In the genomic region with DNA sequence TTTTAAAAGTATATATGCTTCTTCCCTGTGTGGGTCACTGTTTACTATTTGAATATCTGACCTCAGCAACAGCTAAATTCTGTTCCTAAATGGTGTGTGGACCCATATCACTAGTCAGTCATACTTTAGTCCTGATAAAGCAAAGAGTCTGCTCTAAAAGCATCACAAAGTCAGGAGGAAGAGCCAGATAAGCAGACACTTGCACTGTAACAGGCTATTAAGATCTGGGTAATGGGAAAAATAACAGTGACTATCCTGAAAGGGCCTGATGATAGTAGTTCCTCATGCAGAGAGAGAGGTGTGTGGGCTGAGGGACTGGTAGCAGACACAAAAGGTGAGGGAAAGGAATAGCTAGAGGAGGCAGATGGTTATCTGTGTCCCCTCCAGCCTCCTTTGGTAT, we compare ENCODE assay signal across 21 mouse cellular contexts.
DNase-seq lines count a peak whose midpoint lies in the region; ATAC-seq and TF ChIP-seq lines count a peak whose summit lies in the region.
"Had no signal": no experiment of that assay in that cellular context is flagged by ENCODE, and none has a peak within 500 bp of the region (broad histone marks: within the 10 kb centered on the region; RNA-seq: fewer than 3 reads in every experiment).

No protein-coding gene starts in this region.

- TF ChIP-seq CTCF in liver, adult 2 months (IDR thresholded peaks at IDR 0.05; ENCODE audit: low read depth, low read length): no peak

- H3K9me3 ChIP-seq in liver, embryonic 12.5 days (replicated peaks): no peaks in the 10 kb centered on the region
- H3K9me3 ChIP-seq in liver, embryonic 16.5 days (replicated peaks; ENCODE audit: control insufficient read depth, low read length): no peaks in the 10 kb centered on the region
- H3K9me3 ChIP-seq in limb, embryonic 10.5 days (replicated peaks): no peaks in the 10 kb centered on the region
- H3K9me3 ChIP-seq: embryonic facial prominence, embryonic 10.5 days; forebrain, embryonic 15.5 days; heart, embryonic 15.5 days; hindbrain, embryonic 13.5 days had no signal

- no peak overlapping the region; the same call in 1 of the 2 replicates for H3K9ac ChIP-seq in liver, adult 2 months (ENCODE audit: low read depth, low read length)
- H3K9ac ChIP-seq in liver, embryonic 12.5 days: no peak overlapping the region
- H3K9ac ChIP-seq in liver, embryonic 16.5 days (ENCODE audit: low read depth, low read length): no peak overlapping the region
- H3K9ac ChIP-seq: forebrain, embryonic 15.5 days; heart, embryonic 15.5 days; hindbrain, embryonic 13.5 days had no signal

- H3K4me2 ChIP-seq in liver, embryonic 12.5 days: no peak overlapping the region
- H3K4me2 ChIP-seq in liver, embryonic 16.5 days (ENCODE audit: low read depth, low read length): no peak overlapping the region
- H3K4me2 ChIP-seq: forebrain, embryonic 15.5 days; heart, embryonic 11.5 days; heart, embryonic 15.5 days; hindbrain, embryonic 13.5 days had no signal

- no peak overlapping the region for H3K4me3 ChIP-seq in liver, adult 2 months (ENCODE audit: insufficient read depth, low read depth, low read length)
- no peak overlapping the region for H3K4me3 ChIP-seq in liver, embryonic 12.5 days
- H3K4me3 ChIP-seq in liver, embryonic 16.5 days (ENCODE audit: low read depth, low read length): no peak overlapping the region
- H3K4me3 ChIP-seq in limb, embryonic 10.5 days: no peak overlapping the region
- H3K4me3 ChIP-seq: embryonic facial prominence, embryonic 10.5 days; erythroblast, embryonic 14.5 days; forebrain, embryonic 15.5 days; heart, adult 2 months; heart, embryonic 15.5 days; hindbrain, embryonic 13.5 days had no signal

- 0 out of 2 replicates have a peak overlapping the region, but pooled peaks have one; percentile 33 for H3K27ac ChIP-seq in liver, adult 2 months (replicated peaks; ENCODE audit: insufficient read depth, low read depth, low read length)
- peak overlapping the region; percentile 40; the same call in 1 of the 2 replicates for H3K27ac ChIP-seq in liver, embryonic 12.5 days
- H3K27ac ChIP-seq in liver, embryonic 16.5 days (ENCODE audit: low read length): no peak overlapping the region
- H3K27ac ChIP-seq in limb, embryonic 10.5 days: no peak overlapping the region
- H3K27ac ChIP-seq: embryonic facial prominence, embryonic 10.5 days; forebrain, embryonic 15.5 days; heart, adult 2 months; heart, embryonic 15.5 days; hindbrain, embryonic 13.5 days; hindbrain, postnatal 0 days had no signal

- peak; percentile 84 for ATAC-seq in liver, embryonic 12.5 days
- peak; percentile 61 for ATAC-seq in liver, embryonic 16.5 days (ENCODE audit: low read depth)
- ATAC-seq: forebrain, embryonic 15.5 days; hindbrain, postnatal 0 days had no signal

- H3K79me2 ChIP-seq in liver, adult 2 months (ENCODE audit: control insufficient read depth, insufficient read depth, low read length): peaks cover 54% of the 10 kb centered on the region

- no peak for TF ChIP-seq POLR2A in liver, adult 2 months (IDR thresholded peaks at IDR 0.05; ENCODE audit: extremely low read depth, insufficient read depth, low read length)

- H3K27me3 ChIP-seq in liver, adult 2 months (ENCODE audit: control insufficient read depth, insufficient read depth, low read length): no peaks in the 10 kb centered on the region
- 0 out of 2 replicates have a peak, but pooled peaks cover 10% of the 10 kb centered on the region for H3K27me3 ChIP-seq in liver, embryonic 12.5 days (replicated peaks)
- no peaks in the 10 kb centered on the region for H3K27me3 ChIP-seq in liver, embryonic 16.5 days (ENCODE audit: control insufficient read depth, insufficient read depth, low read depth, low read length)
- no peaks in the 10 kb centered on the region for H3K27me3 ChIP-seq in limb, embryonic 10.5 days (ENCODE audit: low read depth, poor library complexity, severe bottlenecking)
- H3K27me3 ChIP-seq: forebrain, embryonic 15.5 days; hindbrain, embryonic 13.5 days had no signal

- peaks cover 79% of the 10 kb centered on the region for H3K36me3 ChIP-seq in liver, adult 2 months (ENCODE audit: control insufficient read depth, insufficient read depth, low read length)
- no peaks in the 10 kb centered on the region for H3K36me3 ChIP-seq in liver, embryonic 12.5 days
- no peaks in the 10 kb centered on the region for H3K36me3 ChIP-seq in liver, embryonic 16.5 days (ENCODE audit: control insufficient read depth, insufficient read depth)
- no peaks in the 10 kb centered on the region for H3K36me3 ChIP-seq in limb, embryonic 10.5 days
- H3K36me3 ChIP-seq: embryonic facial prominence, embryonic 10.5 days; forebrain, embryonic 15.5 days; heart, embryonic 15.5 days; hindbrain, embryonic 13.5 days had no signal

- peaks cover 46% of the 10 kb centered on the region for H3K4me1 ChIP-seq in liver, adult 2 months (ENCODE audit: control insufficient read depth, insufficient read depth, low read length)
- peaks cover 44% of the 10 kb centered on the region for H3K4me1 ChIP-seq in liver, embryonic 12.5 days
- no peaks in the 10 kb centered on the region for H3K4me1 ChIP-seq in liver, embryonic 16.5 days (ENCODE audit: control insufficient read depth, low read depth, low read length)
- peaks cover 15% of the 10 kb centered on the region for H3K4me1 ChIP-seq in limb, embryonic 10.5 days
- H3K4me1 ChIP-seq: forebrain, embryonic 15.5 days had no signal

- DNase-seq in liver, adult 2 months (ENCODE audit: extremely low read depth, low read depth, low spot score): no peak
- no peak for DNase-seq in liver
- no peak for DNase-seq in embryo, embryonic 10.5 days (ENCODE audit: low spot score)
- no peak for DNase-seq in adrenal gland, adult 18-20 months (ENCODE audit: low spot score in 2 of 2)
- no peak for DNase-seq in limb, embryonic 10.5 days (ENCODE audit: low spot score)
- DNase-seq: adrenal gland, adult 8-10 months; cerebellum, adult 18-20 months; cerebellum, adult 9-11 months; cerebellum, postnatal 36 days; gastrocnemius, postnatal 10 days; heart, adult 2 months; heart, postnatal 14 days had no signal

Comparison
In these comparisons a context has a peak if more than half of its experiments do, and no peak if none do; other contexts are left out.
1. H3K27ac ChIP-seq: peak in liver, adult 2 months (single experiment) and liver, embryonic 12.5 days (single experiment); none in liver, embryonic 16.5 days (single experiment) and limb, embryonic 10.5 days (single experiment).